Mouse (Mus musculus) CH12F3 (cell line): ENCODE results near the gene Gm2696.
"Not testable (repeated sequence)": the region's sequence is repeated elsewhere in the genome, so short reads cannot be mapped to it uniquely, and the experiment has no call there.

Experiments used
- in situ Hi-C: fragments of 300-500 bp; cut with MboI; formaldehyde crosslinking; loops from 2 replicates; pipeline ENCODE4 v1.14.3; 2020; ENCODE audit warnings: low sequenced_read_pairs

Gm2696 gene

DNA sequence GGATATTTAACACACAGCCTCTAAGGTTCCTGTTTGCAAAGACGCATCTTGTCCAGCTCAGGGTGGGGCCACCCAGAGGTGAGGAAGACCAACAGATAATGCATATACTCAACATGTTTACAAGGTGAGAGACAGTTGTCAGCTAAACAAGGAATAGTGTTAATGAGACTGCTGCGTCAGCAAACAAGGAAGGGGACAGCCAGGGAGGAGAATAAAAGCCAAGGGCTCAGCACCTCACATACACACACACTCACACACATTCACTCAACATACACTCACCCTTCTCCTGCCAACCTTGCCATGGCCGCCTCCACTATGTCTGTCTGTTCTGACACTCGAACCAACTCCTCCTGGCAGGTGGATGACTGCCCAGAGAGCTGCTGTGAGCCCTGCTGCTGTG, at the start of gene Gm2696:
Gene Gm2696, plus strand, starts transcription at position 301 of the 400 bp plus-strand sequence.
- in situ Hi-C loops: no loop called here

GRCm38 (mm10) chr10:77769727-77770126, 44.8 kb upstream of the Gm2696 start:
- in situ Hi-C loops: no loop called here

- in situ Hi-C loops: not testable (repeated sequence)
Observed at GRCm38 (mm10) chr10:77771225-77771624, 43.3 kb upstream of the Gm2696 start, which contains the start of gene Gm3238. Gene Gm3238, minus strand, starts transcription at chr10:77771325.

GRCm38 (mm10) chr10:77772142-77772541, 42.3 kb upstream of the Gm2696 start:
- in situ Hi-C loops: not testable (repeated sequence)

GRCm38 (mm10) chr10:77776844-77777243, 37.6 kb upstream of the Gm2696 start, which contains the start of gene Gm7138:
Gene Gm7138, minus strand, starts transcription at chr10:77776944.
- in situ Hi-C loops: not testable (repeated sequence)

- in situ Hi-C loops: not testable (repeated sequence)
Observed at GRCm38 (mm10) chr10:77782442-77782841, 32.0 kb upstream of the Gm2696 start, which contains the start of gene Gm3250. Gene Gm3250, minus strand, starts transcription at chr10:77782542.

DNA sequence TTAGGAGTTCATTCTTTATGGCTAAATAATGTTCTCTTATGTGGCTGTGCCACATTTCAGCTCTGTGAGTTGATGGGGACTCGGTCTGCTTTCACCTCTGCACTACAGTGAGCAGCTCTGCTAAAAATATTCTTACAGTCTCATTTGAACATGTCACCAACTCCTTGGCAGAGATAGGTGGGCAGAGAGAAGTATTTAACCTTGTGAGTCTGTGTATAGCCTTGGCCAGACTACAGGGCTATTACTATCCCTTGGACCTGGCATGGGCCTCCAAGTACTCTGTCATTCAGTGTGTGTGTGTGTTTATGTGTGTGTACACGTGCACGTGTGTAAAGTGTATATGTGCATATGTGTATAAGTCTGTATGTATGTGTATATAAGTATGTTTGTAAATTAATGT, 31.1 kb upstream of the Gm2696 start:
- in situ Hi-C loops: not testable (repeated sequence)

DNA sequence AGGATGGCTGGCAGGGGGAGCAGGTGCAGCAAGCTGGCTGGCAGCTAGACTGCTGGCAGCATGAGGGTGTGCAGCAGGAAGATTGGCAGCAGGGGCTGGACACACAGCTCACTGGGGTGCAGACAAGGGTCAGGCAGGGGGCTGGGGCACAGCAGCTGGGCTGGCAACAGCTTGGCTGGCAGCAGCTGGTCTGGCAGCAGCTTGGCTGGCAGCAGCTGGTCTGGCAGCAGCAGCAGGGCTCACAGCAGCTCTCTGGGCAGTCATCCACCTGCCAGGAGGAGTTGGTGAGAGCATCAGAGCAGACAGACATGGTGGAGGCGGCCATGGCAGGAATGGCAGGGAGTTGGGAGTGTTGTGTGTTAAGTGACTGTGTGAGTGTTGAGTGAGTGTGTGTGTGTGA, 26.6 kb upstream of the Gm2696 start, which contains the start of gene Gm7137:
Gene Gm7137, minus strand, starts transcription at position 325 of the 400 bp plus-strand sequence.
- in situ Hi-C loops: not testable (repeated sequence)

- in situ Hi-C loops: no loop called here
Observed at GRCm38 (mm10) chr10:77788621-77789020, 25.9 kb upstream of the Gm2696 start.

GRCm38 (mm10) chr10:77794976-77795375, 19.5 kb upstream of the Gm2696 start, which contains the start of gene Gm9639:
Gene Gm9639, minus strand, starts transcription at chr10:77795076.
- in situ Hi-C loops: no loop called here

- in situ Hi-C loops: no loop called here
Observed at GRCm38 (mm10) chr10:77797677-77798076, 16.8 kb upstream of the Gm2696 start.

- in situ Hi-C loops: not testable (repeated sequence)
Observed at GRCm38 (mm10) chr10:77798164-77798920, 16.1 kb upstream of the Gm2696 start.

DNA sequence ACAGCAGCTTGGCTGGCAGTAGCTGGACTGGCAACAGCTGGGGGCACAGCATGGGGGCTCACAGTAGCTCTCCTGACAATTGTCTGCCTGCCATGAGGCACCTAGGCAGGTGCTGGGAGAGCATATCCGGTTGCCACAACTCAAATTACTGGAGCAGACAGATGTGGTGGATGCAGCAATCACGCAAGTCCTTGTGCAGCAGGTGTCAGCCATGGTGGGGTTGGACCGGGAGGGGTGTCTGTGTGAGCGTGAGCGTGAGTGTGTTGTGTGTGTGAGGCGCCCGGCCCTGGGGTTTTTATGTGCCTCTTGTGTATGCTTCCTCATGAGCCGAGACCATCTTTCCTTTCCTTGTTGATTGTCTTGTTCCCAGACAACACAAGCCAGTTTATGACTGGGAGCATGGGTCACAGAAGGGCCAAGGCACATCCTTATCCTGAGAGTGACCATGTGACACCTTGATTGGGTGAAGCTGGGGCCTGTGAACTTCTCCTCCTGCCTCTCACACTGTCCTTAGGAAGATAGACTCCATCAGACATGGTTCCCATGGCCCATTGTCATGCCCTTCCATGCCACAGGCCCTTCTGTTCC, 15.5 kb upstream of the Gm2696 start, which contains the start of gene Gm19668:
Gene Gm19668, minus strand, starts transcription at position 213 of the 588 bp plus-strand sequence.
- in situ Hi-C loops: no loop called here

- in situ Hi-C loops: no loop called here
Observed at GRCm38 (mm10) chr10:77804095-77804494, 10.4 kb upstream of the Gm2696 start.

- in situ Hi-C loops: no loop called here
Observed at GRCm38 (mm10) chr10:77811743-77812142, 2.7 kb upstream of the Gm2696 start, which contains the start of gene Gm9507. Gene Gm9507, minus strand, starts transcription at chr10:77811843.

DNA sequence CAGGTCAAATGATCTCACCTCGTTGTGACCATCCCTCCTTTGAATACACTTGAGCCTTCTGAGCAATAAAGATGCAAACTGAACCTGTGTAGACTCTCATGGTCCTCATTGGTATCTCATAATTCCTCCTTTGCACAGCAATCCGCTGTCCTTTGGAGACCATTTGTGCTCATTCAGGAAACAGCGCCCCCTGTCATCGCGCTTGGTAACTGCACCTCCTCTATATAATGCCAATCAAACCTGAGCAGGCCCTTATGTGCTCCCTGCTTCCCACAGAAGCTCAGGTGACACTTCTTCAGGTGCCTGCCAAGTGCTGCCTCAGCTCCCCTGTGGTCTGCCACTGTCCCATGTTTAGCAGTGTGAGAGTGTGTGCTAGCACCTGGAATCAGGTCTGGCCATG, 1.0 kb downstream of the Gm2696 start:
- in situ Hi-C loops: no loop called here

- in situ Hi-C loops: no loop called here
Observed at GRCm38 (mm10) chr10:77818523-77818922, 4.0 kb downstream of the Gm2696 start.

GRCm38 (mm10) chr10:77819203-77819602, 4.7 kb downstream of the Gm2696 start:
- in situ Hi-C loops: no loop called here

- in situ Hi-C loops: no loop called here
Observed at GRCm38 (mm10) chr10:77826951-77827350, 12.5 kb downstream of the Gm2696 start, which contains the start of gene Krtap10-4. Gene Krtap10-4, minus strand, starts transcription at chr10:77827095.

DNA sequence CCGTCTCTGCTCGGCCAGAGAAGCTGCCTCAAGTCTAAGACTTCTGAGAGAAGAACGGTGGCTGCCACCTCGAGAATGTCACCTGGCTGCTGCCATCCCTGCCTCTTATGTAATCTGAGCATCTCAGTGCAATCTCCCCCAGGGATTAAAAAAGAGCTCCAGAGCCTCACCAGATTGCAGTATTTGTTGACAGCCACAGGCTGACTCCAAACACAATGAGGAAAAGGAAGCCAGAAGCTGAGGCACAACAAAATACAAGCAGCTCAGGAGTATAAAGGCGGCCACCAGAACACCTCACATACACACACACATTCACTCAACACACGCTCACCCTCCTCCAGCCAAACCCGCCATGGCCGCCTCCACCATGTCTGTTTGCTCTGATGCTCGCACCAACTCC, 21.2 kb downstream of the Gm2696 start, which contains the start of gene Krtap10-10:
Gene Krtap10-10, plus strand, starts transcription at position 301 of the 400 bp plus-strand sequence.
- in situ Hi-C loops: no loop called here

GRCm38 (mm10) chr10:77839006-77839405, 24.5 kb downstream of the Gm2696 start:
- in situ Hi-C loops: no loop called here

DNA sequence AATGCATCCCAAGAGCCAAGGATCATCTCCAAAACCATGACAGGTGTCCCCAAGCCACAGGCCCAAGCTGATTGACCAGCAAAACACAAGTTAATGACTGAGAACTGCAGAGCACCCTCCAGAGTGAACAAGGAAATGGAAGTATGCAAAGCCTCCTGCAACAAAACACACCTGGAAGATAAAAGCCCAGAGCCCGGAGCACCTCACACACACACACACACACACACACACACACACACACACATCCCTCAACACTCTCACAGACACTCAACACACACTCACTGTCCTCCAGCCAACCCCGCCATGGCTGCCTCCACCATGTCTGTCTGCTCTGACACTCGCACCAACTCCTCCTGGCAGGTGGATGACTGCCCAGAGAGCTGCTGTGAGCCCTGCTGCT, 32.0 kb downstream of the Gm2696 start, which contains the start of gene Gm36176:
Gene Gm36176, plus strand, starts transcription at position 301 of the 400 bp plus-strand sequence.
- in situ Hi-C loops: no loop called here
